In genomic region chr13:92629509-92629908, GRCm38 (mm10) we compare ENCODE assay signal across 18 mouse cellular contexts. TPM values are rescaled to one million over a fixed set of nuclear protein-coding genes. Genes with fewer than 3 reads are reported as not detected.
DNase-seq lines count a peak whose midpoint lies in the region; ATAC-seq and TF ChIP-seq lines count a peak whose summit lies in the region.
"Had no signal": no experiment of that assay in that cellular context is flagged by ENCODE, and none has a peak within 500 bp of the region (broad histone marks: within the 10 kb centered on the region; RNA-seq: fewer than 3 reads in every experiment).

No protein-coding gene starts in this region.

- H3K4me3 ChIP-seq in liver, embryonic 14.5 days (ENCODE audit: insufficient read depth in 1 of 2, low read depth in 2 of 2, low read length in 2 of 2): no peak overlapping the region
- no peak overlapping the region for H3K4me3 ChIP-seq in stomach, postnatal 0 days (ENCODE audit: low read depth, low read length)
- H3K4me3 ChIP-seq in left cerebral cortex, adult 2 months: no peak overlapping the region
- H3K4me3 ChIP-seq: kidney, embryonic 15.5 days; megakaryocyte, embryonic 14.5 days; neural tube, embryonic 15.5 days had no signal

- peaks cover 20% of the 10 kb centered on the region for H3K36me3 ChIP-seq in liver, embryonic 14.5 days (replicated peaks; ENCODE audit: control insufficient read depth, insufficient read depth, low read depth)
- H3K36me3 ChIP-seq in stomach, postnatal 0 days (ENCODE audit: control insufficient read depth, insufficient read depth, low read length): 0 out of 2 replicates have a peak, but pooled peaks cover 2% of the 10 kb centered on the region

- peak; percentile 91 for ATAC-seq in liver, embryonic 14.5 days (ENCODE audit: insufficient read depth)
- peak; percentile 21; the same call in 1 of the 2 replicates for ATAC-seq in stomach, postnatal 0 days (ENCODE audit: low FRiP score, low TSS enrichment)
- ATAC-seq: forebrain, embryonic 16.5 days; hindbrain, embryonic 16.5 days had no signal

- no peaks in the 10 kb centered on the region for H3K9me3 ChIP-seq in liver, embryonic 14.5 days (ENCODE audit: control insufficient read depth, low read length)
- no peaks in the 10 kb centered on the region for H3K9me3 ChIP-seq in stomach, postnatal 0 days (ENCODE audit: control insufficient read depth, low read length)
- H3K9me3 ChIP-seq: kidney, embryonic 15.5 days; neural tube, embryonic 15.5 days had no signal

- peak overlapping the region; percentile 37 for H3K4me2 ChIP-seq in liver, embryonic 14.5 days (ENCODE audit: low read depth)
- H3K4me2 ChIP-seq in stomach, postnatal 0 days (replicated peaks; ENCODE audit: low read depth): no peak overlapping the region
- H3K4me2 ChIP-seq: kidney, embryonic 15.5 days; neural tube, embryonic 15.5 days had no signal

- no peak overlapping the region for H3K9ac ChIP-seq in liver, embryonic 14.5 days (replicated peaks)
- H3K9ac ChIP-seq in stomach, postnatal 0 days (ENCODE audit: low read length): no peak overlapping the region
- H3K9ac ChIP-seq: kidney, embryonic 15.5 days; neural tube, embryonic 15.5 days had no signal

- DNase-seq in heart, adult 11 months: peak; percentile 70
- DNase-seq in heart, postnatal 4 days: no peak
- DNase-seq in thymus, postnatal 4 days: peak; percentile 3
- DNase-seq in thymus, postnatal 10 days (ENCODE audit: low spot score in 2 of 2): no peak
- DNase-seq in liver, embryonic 14.5 days (ENCODE audit: low read depth in 3 of 3, low spot score in 3 of 3): peak in 2 of 3 experiments; percentile 60 to 63
- no peak for DNase-seq in stomach, postnatal 0 days (ENCODE audit: low spot score)
- DNase-seq in left cerebral cortex, adult 2 months (ENCODE audit: extremely low spot score in 1 of 2, low spot score in 2 of 2): no peak
- no peak for DNase-seq in adrenal gland, postnatal 10 days
- DNase-seq: adrenal gland, postnatal 36 days; cerebellum, adult 11 months had no signal

- peaks cover 22 to 37% of the 10 kb centered on the region in 2 experiments for H3K4me1 ChIP-seq in liver, embryonic 14.5 days (replicated peaks; ENCODE audit: control insufficient read depth in 2 of 2, insufficient read depth in 2 of 2, low read length in 1 of 2)
- H3K4me1 ChIP-seq in stomach, postnatal 0 days (replicated peaks; ENCODE audit: control insufficient read depth, insufficient read depth): peaks cover 9% of the 10 kb centered on the region

- intact Hi-C loops in left cerebral cortex, adult 2 months (cut with DNase I): no loop called here

- TF ChIP-seq EP300 in liver, embryonic 14.5 days (IDR thresholded peaks at IDR 0.05; ENCODE audit: low read depth): peak; percentile 57
- no peak for TF ChIP-seq EP300 in stomach, postnatal 0 days (optimal IDR thresholded peaks at IDR 0.05)

- H3K27me3 ChIP-seq in liver, embryonic 14.5 days (ENCODE audit: control insufficient read depth, insufficient read depth, low read length): no peaks in the 10 kb centered on the region
- H3K27me3 ChIP-seq in stomach, postnatal 0 days (ENCODE audit: control insufficient read depth, insufficient read depth, low read length): no peaks in the 10 kb centered on the region
- H3K27me3 ChIP-seq: kidney, embryonic 15.5 days; megakaryocyte, embryonic 14.5 days; neural tube, embryonic 15.5 days had no signal

- 6% methylated on average over 3 of the region's 3 CpGs for WGBS in liver, embryonic 14.5 days (ENCODE audit: insufficient replicate concordance)
- 68% methylated on average over 3 of the region's 3 CpGs for WGBS in stomach, postnatal 0 days

- H3K27ac ChIP-seq in liver, embryonic 14.5 days: no peak overlapping the region; the same call in 1 of the 2 replicates
- no peak overlapping the region for H3K27ac ChIP-seq in stomach, postnatal 0 days (replicated peaks)
- H3K27ac ChIP-seq in left cerebral cortex, adult 2 months: no peak overlapping the region
- H3K27ac ChIP-seq: kidney, embryonic 15.5 days; neural tube, embryonic 15.5 days had no signal

- TF ChIP-seq CTCF in liver, embryonic 14.5 days (IDR thresholded peaks at IDR 0.05; ENCODE audit: low read depth): no peak
- TF ChIP-seq CTCF in stomach, postnatal 0 days (IDR thresholded peaks at IDR 0.05; ENCODE audit: low read depth): no peak
- no peak for TF ChIP-seq CTCF in left cerebral cortex, adult 2 months (IDR thresholded peaks at IDR 0.05)

RNA-seq across cellular contexts. Expression of gene Serinc5, which starts 18.6 kb away (rescaled TPM):
- total RNA-seq in heart, postnatal 4 days (2021): 10 to 100 TPM; 27.5 to 29.4 TPM
- polyA plus RNA-seq in liver, embryonic 14.5 days (2012; rRNA removed): 15.2 and 17.9 TPM in 2 replicates
- polyA plus RNA-seq in liver, embryonic 14.5 days (2014; fragmentation: Nextera tagmentation; extraction: Ambion mirVana): 14.2 and 16.8 TPM in 2 replicates
- 14.5 and 16.0 TPM in 2 replicates for polyA plus RNA-seq in stomach, postnatal 0 days (2015; fragmentation: Nextera tagmentation; extraction: Ambion mirVana)
- 10 to 100 TPM; 62.3 to 62.4 TPM for total RNA-seq in left cerebral cortex, adult 2 months (2021)
- total RNA-seq in adrenal gland, postnatal 10 days (2021): 10 to 100 TPM; 47.6 to 50.4 TPM

RNA-seq across cellular contexts. Expression of gene Spz1, which starts 53.5 kb away (rescaled TPM):
- total RNA-seq in heart, postnatal 4 days (2021): not detected
- not detected in 2 replicates for polyA plus RNA-seq in liver, embryonic 14.5 days (2012; rRNA removed)
- not detected in 2 replicates for polyA plus RNA-seq in liver, embryonic 14.5 days (2014; fragmentation: Nextera tagmentation; extraction: Ambion mirVana)
- polyA plus RNA-seq in stomach, postnatal 0 days (2015; fragmentation: Nextera tagmentation; extraction: Ambion mirVana): not detected in 2 replicates
- total RNA-seq in left cerebral cortex, adult 2 months (2021): not detected
- not detected for total RNA-seq in adrenal gland, postnatal 10 days (2021)
- total RNA-seq: adrenal gland, postnatal 36 days; left cerebral cortex, postnatal 10 days; liver, adult 2 months had no signal
- polyA plus RNA-seq: forebrain, embryonic 16.5 days; hindbrain, embryonic 16.5 days; kidney, embryonic 15.5 days; liver, adult 2 months; neural tube, embryonic 15.5 days; spleen, adult 2 months had no signal

Comparison
In these comparisons a context has a peak if more than half of its experiments do, and no peak if none do; other contexts are left out.
1. DNase-seq: peak in heart, adult 11 months (single experiment), thymus, postnatal 4 days (single experiment) and liver, embryonic 14.5 days (2 of 3); none in heart, postnatal 4 days (single experiment), thymus, postnatal 10 days (0 of 2), stomach, postnatal 0 days (single experiment), left cerebral cortex, adult 2 months (0 of 2) and adrenal gland, postnatal 10 days (single experiment).